Mouse (Mus musculus): ENCODE measurements around the gene Nt5dc3. TPM values are rescaled to one million over a fixed set of nuclear protein-coding genes. Genes with fewer than 3 reads are reported as not detected.

Nt5dc3 gene
- polyA plus RNA-seq, 1 experiment: 2.3 TPM

DNA sequence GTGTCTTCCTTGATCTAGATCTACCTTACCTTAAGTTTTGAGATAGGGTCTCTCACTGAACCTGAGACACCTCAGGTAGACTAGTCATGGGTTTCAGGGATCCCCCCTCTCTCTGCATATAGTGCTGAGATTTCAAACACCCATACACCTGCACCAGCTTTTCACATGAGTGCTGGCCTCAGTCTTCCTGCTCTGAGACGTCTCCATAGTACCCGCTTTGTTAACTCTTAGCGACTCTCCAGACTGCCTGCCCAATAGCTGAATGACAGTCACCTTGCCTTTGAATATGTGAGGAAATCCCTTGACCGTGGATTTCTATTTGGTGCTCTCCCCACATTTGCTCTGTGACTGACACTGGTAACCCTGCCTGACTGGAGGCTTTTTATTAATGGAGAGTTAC lies 15.4 kb downstream of the Nt5dc3 start:
- TF ChIP-seq POLR2A (IDR thresholded peaks at IDR 0.05; ENCODE audit: borderline replicate concordance, control insufficient read depth, low read depth, low read length) (no peak), CTCF (IDR thresholded peaks at IDR 0.05; ENCODE audit: control insufficient read depth, insufficient read depth, low read length) (no peak)
- Histone ChIP-seq H3K4me1 (ENCODE audit: control insufficient read depth, insufficient read depth, low read length) (no peaks in the 10 kb centered on the region), H3K27ac (ENCODE audit: control insufficient read depth, insufficient read depth, low read depth, low read length, poor library complexity) (no peak overlapping the region), H3K4me3 (replicated peaks; ENCODE audit: control insufficient read depth, low read depth, low read length) (no peak overlapping the region)
- 82% methylated on average over 4 of the region's 4 CpGs for WGBS

DNA sequence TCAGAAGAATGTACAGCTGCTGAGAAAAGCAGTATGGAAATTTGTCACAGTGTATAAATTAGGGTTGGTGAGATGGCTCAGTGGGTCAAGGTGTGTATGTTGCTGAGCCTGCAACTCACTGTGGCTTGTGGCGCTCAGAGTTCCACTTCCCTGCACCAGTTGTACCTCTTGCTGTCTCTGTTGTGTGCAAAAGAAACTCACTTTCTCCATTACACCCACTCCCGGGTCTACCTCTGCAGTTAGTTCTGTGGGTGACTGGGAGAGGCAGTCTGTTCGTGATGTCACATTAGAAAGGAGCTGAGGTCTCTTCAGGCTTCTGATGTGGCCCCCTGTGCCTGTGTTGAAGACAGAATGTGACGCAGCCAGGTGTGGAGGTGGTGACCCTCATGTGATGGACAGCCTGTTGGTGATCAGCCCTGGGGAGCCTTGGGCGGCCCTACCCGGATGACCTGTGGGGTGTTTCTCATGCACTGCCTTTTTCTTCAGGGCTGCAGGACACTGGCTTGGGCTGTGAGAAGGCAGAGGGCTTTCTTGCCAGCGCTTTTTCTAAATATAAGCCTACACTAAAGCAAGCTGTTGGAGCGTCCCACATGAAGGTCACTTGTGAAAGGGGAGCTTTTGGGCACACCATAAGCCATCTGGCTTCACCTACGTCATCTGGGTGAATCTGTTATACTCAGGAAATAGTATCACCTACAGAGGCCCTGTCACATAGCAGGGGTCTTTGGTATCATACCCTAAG lies 16.2 kb downstream of the Nt5dc3 start:
- WGBS: 88% methylated on average over 9 of the region's 9 CpGs
- TF ChIP-seq POLR2A (IDR thresholded peaks at IDR 0.05; ENCODE audit: borderline replicate concordance, control insufficient read depth, low read depth, low read length): no peak
- no peak for TF ChIP-seq CTCF (IDR thresholded peaks at IDR 0.05; ENCODE audit: control insufficient read depth, insufficient read depth, low read length)
- Histone ChIP-seq H3K4me3 (replicated peaks; ENCODE audit: control insufficient read depth, low read depth, low read length) (no peak overlapping the region), H3K4me1 (ENCODE audit: control insufficient read depth, insufficient read depth, low read length) (no peaks in the 10 kb centered on the region), H3K27ac (ENCODE audit: control insufficient read depth, insufficient read depth, low read depth, low read length, poor library complexity) (no peak overlapping the region)

DNA sequence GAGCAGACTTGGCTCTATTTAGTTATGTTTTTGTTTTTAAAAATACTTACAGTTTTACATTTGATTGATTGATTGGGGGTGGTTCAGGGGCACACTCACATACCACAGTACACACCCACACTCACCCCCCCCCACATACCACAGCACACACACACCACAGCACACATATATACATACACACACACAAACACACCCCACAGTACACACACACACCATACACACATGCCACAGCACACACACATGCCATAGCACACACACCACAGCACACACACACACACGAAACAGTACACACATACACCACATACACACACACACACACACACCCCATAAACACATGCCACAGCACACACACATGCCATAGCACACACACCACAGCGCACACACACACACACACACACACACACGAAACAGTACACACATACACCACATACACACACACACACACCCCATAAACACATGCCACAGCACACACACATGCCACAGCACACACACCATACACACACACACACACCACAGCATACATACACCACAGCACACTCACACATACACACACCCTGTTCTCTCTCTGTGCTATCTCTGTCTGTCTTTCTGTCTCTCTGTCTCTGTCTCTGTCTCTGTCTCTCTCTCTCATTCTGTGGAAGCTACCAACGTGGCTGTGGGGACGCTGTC lies 17.4 kb downstream of the Nt5dc3 start:
- TF ChIP-seq CTCF (IDR thresholded peaks at IDR 0.05; ENCODE audit: control insufficient read depth, insufficient read depth, low read length) (no peak), POLR2A (IDR thresholded peaks at IDR 0.05; ENCODE audit: borderline replicate concordance, control insufficient read depth, low read depth, low read length) (no peak)

DNA sequence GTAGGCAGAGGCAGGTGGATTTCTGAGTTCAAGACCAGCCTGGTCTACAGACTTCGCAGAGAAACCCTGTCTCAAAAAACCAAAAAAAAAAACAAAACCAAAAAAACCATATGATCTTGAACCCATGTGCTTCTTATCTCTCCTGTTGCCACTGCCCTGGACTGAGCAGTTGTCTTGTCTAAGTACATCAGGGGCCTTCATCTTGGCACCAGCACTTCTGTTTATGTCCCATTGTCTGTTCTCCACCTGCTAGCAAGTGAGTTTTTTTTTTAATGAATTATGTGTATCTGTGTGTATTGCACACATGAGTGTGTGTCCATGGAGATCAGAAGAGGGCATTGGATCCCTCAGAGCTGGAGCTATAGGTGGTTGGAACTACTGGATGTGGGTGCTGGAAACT lies 28.6 kb downstream of the Nt5dc3 start:
- TF ChIP-seq CTCF (IDR thresholded peaks at IDR 0.05; ENCODE audit: control insufficient read depth, insufficient read depth, low read length): no peak
- no peak for TF ChIP-seq POLR2A (IDR thresholded peaks at IDR 0.05; ENCODE audit: borderline replicate concordance, control insufficient read depth, low read depth, low read length)
- no peaks in the 10 kb centered on the region; the same call in 1 of the 2 replicates for H3K4me1 ChIP-seq (ENCODE audit: control insufficient read depth, insufficient read depth, low read length)
- no peak overlapping the region for H3K4me3 ChIP-seq (replicated peaks; ENCODE audit: control insufficient read depth, low read depth, low read length)
- no peak overlapping the region for H3K27ac ChIP-seq (ENCODE audit: control insufficient read depth, insufficient read depth, low read depth, low read length, poor library complexity)
- WGBS: 47% methylated on average over 1 of the region's 1 CpGs

More for the DNA sequence above, 17.4 kb downstream of the Nt5dc3 start:
- 83% methylated on average over 5 of the region's 5 CpGs for WGBS
- Histone ChIP-seq H3K27ac (ENCODE audit: control insufficient read depth, insufficient read depth, low read depth, low read length, poor library complexity) (no peak overlapping the region), H3K4me3 (replicated peaks; ENCODE audit: control insufficient read depth, low read depth, low read length) (no peak overlapping the region), H3K4me1 (ENCODE audit: control insufficient read depth, insufficient read depth, low read length) (no peaks in the 10 kb centered on the region)

DNA sequence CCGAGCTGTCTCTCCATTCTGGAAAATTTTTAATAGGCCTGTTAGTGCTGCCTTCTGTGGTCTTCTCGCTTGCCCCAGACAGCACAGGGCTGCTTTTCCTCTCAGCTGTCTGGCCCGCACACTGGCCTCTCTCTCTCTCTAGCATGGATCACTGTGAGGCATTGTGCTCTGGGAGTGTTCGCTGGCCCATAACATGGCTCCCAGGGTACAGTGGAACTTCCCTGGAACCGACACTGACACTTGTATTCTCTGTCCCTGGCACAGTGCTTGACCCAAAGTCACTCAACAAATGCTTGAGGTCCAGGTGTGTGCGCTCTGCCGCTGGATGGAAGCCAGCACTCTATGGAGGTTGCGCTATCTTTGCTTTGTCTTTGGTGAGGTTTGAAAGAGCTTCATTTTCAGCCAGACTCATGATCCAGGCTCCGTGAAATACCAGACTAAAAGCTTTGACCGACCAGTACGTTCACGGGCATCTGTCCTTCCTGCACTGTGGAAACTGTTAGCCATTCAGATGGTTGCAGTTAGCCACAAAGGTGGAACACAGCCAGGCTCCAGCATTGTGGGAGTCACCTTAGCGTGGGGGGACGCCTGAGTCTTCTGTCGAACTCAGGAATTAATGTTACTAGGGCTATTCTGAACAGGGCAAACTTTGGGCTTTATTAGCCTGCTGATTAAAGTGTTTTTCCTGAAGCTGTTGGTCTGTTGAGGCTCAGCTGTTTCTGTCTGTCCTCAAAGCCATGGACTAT lies 29.4 kb downstream of the Nt5dc3 start:
- Histone ChIP-seq H3K4me1 (ENCODE audit: control insufficient read depth, insufficient read depth, low read length) (no peaks in the 10 kb centered on the region; the same call in 1 of the 2 replicates), H3K27ac (ENCODE audit: control insufficient read depth, insufficient read depth, low read depth, low read length, poor library complexity) (no peak overlapping the region), H3K4me3 (replicated peaks; ENCODE audit: control insufficient read depth, low read depth, low read length) (no peak overlapping the region)
- 69% methylated on average over 15 of the region's 15 CpGs for WGBS
- TF ChIP-seq POLR2A (IDR thresholded peaks at IDR 0.05; ENCODE audit: borderline replicate concordance, control insufficient read depth, low read depth, low read length) (no peak), CTCF (IDR thresholded peaks at IDR 0.05; ENCODE audit: control insufficient read depth, insufficient read depth, low read length) (no peak)

DNA sequence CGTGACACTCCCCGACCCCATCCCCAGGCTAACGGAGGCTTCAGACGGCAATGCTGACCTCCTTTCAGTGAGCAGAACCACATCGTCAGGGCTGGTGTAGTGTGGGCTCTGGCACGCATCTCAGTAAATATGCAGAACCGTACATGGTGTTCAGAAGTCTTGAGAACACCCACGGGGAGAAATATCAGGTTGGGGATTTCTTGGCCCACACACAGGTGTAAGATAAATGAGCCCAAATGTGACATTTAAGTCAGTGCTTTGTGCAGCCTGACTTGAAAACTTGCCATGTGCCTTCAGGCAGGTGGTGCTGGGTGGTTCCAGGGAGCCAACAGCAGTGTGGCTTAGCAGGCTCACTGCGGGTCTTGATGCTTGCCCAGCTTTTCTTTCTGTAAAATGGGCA lies 31.2 kb downstream of the Nt5dc3 start:
- 85% methylated on average over 9 of the region's 9 CpGs for WGBS
- Histone ChIP-seq H3K27ac (ENCODE audit: control insufficient read depth, insufficient read depth, low read depth, low read length, poor library complexity) (no peak overlapping the region), H3K4me1 (ENCODE audit: control insufficient read depth, insufficient read depth, low read length) (no peaks in the 10 kb centered on the region; the same call in 1 of the 2 replicates), H3K4me3 (replicated peaks; ENCODE audit: control insufficient read depth, low read depth, low read length) (no peak overlapping the region)
- TF ChIP-seq CTCF (IDR thresholded peaks at IDR 0.05; ENCODE audit: control insufficient read depth, insufficient read depth, low read length) (no peak), POLR2A (IDR thresholded peaks at IDR 0.05; ENCODE audit: borderline replicate concordance, control insufficient read depth, low read depth, low read length) (no peak)

DNA sequence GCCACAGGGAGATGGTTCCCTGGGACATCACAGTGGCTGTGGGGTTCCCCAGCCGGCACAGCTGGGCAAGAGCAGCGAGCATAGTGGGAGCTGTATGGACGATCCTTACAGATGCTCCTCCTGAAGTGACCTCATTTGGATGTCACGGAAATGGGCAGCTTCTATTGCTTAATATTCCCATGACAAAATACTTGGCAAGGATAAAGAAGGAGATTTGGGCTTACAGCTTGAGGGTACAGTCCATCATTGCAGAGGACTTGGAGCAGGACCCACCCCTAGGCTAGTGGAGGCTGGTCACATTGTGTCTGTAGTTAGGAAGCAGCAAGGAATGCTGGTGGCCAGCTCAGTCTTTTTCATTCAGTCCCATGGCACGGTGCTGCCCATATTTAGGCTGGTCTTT lies 31.8 kb downstream of the Nt5dc3 start:
- H3K4me3 ChIP-seq (replicated peaks; ENCODE audit: control insufficient read depth, low read depth, low read length): no peak overlapping the region
- no peak overlapping the region for H3K27ac ChIP-seq (ENCODE audit: control insufficient read depth, insufficient read depth, low read depth, low read length, poor library complexity)
- no peaks in the 10 kb centered on the region; the same call in 1 of the 2 replicates for H3K4me1 ChIP-seq (ENCODE audit: control insufficient read depth, insufficient read depth, low read length)
- 87% methylated on average over 5 of the region's 5 CpGs for WGBS
- TF ChIP-seq POLR2A (IDR thresholded peaks at IDR 0.05; ENCODE audit: borderline replicate concordance, control insufficient read depth, low read depth, low read length) (no peak), CTCF (IDR thresholded peaks at IDR 0.05; ENCODE audit: control insufficient read depth, insufficient read depth, low read length) (no peak)
